Mouse (Mus musculus) kidney, adult 8-10 months (tissue): Measurements from ENCODE around the gene Ssr2.

Experiments used
- DNase-seq, 2 experiments: peaks; one replicate each; pipeline ENCODE4 v3.0.0; 2022

The Ssr2 gene

DNA sequence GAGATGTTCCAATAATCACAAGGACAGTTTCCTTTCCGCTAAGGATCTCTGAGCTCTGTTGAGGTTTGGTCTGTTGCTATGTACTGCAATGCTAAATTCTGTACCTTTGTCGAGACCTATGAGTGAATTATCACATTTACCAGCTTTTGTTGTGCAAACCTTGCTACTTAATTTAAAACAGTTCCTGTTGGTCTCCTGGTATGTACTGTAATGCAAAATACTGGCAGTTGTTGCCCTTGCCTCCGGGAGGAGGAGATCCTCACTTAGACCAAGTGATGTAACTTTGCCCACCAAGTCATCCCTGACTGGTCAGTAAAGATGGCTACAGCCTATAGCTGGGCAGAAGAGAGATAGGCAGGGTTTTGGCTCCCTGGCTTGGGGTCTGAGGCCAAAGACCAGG lies at the start of gene Ssr2:
Ssr2 (plus strand) TSS at position 337 of the 400 bp plus-strand sequence.
- DNase-seq = no peak

DNA sequence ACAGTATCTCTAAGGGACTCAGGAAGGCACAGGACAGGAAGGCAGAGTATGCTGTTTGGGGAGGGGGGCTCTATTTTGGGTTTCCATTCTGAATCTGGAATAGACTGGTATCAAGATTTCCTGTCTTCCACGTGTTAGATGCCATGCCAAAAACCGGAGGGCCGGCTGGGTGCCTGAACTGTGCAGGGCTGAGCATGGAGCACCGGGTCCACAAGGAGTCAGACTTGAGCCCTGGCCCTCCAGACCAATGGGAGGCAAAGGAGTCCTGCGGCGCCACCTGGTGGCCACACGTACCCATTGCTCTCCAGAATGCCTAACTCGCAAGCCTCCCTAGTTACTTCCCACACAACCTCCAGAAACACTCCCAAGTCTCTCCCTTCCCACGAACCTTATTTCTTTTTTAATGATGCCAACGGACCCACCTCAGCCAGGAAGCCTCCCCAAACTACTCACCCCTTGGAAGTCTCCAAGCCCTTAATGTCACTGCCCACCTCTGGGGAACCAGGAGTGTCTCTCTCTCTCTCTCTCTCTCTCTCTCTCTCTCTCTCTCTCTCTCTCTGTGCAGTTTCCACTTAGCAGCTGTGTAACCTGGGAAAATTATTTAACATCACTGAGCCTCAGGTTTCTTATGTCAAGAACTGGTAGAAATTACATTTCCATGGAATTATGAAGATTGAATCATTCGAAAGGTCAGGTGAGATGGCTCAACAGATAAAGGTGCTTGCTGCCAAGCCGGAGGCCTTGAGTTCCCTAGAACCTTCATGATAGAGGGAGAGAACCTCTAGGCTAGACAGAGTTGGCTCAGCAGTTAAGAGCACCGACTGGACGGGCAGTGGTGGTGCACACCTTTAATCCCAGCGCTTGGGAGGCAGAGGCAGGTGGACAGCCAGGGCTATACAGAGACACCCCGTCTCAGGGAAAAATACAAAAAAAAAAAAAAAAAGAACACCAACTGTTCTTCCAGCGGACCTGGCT lies 49.2 kb upstream of the Ssr2 start:
- peak; percentile 87 to 89 for DNase-seq

DNA sequence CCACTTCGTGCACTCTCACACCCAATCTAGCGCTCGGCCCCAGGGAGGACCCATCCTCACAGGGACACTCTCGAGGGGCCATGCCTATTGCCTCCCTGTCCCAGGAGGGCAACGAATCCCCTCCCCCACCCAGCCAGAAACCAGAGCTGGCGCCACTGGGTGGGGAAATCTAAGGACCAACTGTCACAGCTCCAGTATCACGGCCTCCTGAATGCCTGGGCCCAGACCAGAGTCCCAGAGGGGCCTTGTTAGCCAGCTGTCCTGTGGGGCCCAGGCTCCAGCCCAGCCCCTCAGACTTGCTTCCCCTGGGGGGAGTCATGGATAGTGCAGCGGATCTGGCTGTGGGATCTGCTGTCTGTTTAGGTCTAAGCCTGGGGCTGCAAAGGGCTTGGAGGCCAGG lies 48.1 kb upstream of the Ssr2 start:
- DNase-seq = no peak

- DNase-seq = no peak
Measured at GRCm38 (mm10) chr3:88528646-88529045, 47.0 kb upstream of the Ssr2 start.

DNA sequence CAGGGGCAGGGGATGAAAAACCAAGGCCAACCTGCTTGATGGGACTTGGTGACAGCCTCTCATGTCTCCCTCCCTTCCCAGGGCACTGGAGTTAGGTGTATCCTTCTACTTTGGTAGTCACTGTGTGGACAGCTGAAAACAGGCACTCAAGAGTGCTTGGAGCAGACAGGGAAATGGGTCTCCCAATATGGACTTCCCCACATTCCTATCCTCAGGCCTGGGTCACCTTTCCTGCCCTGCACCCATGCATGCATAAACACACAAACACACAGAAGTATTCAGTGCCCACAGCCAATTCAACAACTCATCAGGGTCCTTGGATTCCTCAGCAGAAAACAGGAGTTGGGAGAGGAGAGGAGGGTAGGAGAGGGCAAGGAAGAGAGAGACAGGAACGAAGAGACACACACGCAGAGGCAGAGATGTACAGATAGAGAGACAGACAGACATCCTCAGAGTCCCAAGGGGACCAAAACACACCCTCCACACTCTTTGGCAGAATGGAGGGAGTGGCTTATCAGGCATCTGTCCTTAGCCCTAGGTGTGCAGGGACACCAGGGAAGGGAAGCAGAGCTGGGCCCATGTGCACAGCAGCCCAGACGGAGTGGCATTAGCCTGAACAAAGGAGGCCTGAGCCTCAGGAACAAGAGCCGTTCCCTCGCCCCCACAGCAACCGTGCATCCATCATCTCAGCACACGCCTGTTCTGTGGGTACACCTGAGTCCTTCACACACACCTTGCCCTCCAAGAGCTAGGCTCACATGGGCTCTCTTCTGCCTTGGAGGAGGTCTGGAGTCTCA lies 46.3 kb upstream of the Ssr2 start:
- DNase-seq = no peak

DNA sequence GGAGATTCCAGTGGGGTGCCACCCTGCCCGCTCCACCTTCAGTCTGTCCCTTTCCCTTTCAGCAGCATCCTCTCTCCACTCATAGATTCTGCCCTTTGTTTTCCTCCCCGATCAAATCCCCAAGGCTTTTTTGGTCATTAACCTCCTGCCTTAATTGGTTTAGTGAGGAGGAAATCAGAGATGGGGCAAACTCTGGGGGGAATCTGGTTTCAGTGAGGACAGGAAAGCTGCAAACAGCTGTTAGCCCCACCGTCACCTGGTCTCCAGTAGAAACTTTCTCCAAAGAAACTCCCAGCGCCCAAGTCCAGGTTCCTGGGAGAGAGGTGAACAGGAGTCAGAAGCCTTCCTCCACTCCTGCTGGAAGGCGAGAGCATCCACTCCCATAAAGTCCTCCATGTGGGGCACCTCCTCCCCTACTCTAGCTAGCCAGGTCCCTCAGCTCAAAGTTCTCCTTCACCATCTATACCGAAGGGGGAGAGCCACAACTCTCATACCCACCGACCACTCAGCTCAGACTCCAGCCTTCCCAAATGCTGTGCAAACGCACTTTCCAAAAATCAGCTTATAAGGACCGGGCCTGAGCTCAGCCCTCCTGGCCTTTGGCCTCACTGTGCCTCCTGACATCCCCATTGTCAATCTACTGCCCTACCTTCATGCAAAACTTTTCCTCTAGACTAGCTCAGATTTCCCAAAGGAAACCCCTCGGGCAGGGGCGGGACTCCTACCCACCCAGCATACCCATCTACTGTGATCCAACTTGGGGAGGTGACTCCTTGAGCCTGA lies 45.4 kb upstream of the Ssr2 start:
- DNase-seq = no peak

GRCm38 (mm10) chr3:88531348-88532298 lies 44.1 kb upstream of the Ssr2 start:
- peak; percentile 76 to 86 for DNase-seq

DNA sequence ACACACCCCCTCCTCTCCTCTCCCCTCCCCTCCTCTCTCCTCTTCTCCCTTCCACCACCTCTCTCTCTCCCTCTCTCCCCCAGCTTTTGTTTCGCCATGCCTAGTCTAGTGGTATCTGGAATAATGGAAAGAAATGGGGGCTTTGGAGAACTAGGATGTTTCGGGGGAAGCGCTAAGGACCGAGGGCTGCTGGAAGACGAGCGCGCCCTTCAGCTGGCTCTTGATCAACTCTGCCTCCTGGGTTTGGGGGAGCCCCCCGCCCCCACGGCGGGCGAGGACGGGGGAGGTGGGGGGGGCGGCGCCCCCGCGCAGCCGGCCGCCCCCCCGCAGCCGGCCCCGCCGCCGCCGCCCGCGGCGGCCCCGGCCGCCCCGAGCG lies 43.4 kb upstream of the Ssr2 start, which contains the start of gene Mex3a:
Mex3a (plus strand) TSS at position 97 of the 376 bp plus-strand sequence.
- DNase-seq = no peak

DNA sequence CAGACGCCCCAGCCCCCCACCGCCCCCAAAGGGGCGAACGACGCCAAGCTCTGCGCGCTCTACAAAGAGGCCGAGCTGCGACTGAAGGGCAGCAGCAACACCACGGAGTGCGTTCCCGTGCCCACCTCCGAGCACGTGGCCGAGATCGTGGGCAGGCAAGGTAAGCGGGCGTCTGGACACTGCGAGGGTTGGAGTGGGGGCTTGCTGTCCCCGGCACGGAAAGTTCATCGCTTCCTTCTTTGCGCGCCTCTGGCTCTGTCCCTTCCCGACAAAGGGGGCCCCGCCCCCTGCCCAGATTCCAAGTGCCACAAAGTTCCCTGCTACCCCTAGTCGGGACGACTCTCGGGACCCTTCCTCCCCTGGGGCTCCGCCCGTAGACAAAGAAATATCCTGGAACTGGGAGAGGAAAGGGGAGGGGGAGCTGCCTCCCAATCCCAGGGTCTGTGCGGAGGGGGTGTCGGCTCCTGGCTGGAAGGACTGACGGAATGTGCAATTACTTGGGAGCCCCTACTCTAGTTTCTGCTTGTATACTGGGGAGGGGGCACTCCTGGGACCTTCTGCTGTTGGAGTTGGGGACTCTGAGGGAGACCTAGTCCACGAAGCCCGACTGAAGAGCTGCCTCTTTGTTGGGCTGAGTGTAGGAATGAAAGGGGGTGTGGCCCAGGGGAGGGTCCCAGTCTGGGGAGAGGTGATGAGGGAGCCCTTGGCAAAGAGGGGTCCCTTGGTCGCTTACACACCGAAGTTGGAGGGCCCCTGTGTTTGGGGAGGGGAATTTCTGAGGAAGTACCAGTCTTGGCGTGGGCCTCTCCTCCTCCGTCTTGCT lies 42.8 kb upstream of the Ssr2 start:
- DNase-seq = no peak

DNA sequence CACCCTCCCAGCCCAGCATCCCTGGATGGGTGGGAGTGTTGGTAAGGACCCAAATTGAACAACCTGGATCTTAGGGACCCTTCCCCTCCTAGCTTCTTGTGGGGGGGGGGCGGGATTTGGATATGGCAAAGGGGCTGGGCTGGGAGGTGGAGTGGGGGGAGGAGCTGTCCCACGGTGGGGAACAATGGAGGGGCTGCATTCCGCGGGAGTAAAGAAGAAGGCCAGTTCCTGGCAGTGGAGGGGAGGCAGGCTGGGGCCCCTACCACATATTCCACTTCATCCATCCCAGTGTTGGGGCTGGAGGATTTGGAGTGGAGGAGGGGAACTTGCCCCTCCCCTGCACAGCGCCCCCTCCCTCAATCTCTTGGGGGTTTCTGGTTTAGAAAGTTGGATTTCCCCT lies 42.0 kb upstream of the Ssr2 start:
- no peak for DNase-seq

- no peak for DNase-seq
Measured at GRCm38 (mm10) chr3:88535005-88535404, 40.7 kb upstream of the Ssr2 start.

DNA sequence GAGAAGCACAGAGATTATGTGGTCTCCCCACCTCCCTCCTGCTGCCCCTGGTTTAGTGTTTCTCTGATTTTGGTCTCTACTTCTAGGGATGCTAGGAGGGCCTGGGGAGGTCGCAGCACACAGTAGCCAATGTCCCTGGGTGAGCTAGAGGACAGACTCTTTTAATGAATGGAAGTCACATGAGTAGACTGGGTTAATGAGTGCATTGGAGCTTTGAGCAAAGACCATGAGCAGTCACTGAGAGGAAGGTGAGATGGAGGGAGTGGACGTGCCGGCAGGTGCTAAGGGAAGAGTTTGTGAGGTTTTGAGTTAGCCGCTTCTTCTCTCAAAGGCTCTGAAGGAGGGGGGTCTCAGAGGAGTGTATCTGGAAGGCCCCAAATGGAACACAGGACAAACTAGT lies 40.1 kb upstream of the Ssr2 start:
- DNase-seq = no peak

DNA sequence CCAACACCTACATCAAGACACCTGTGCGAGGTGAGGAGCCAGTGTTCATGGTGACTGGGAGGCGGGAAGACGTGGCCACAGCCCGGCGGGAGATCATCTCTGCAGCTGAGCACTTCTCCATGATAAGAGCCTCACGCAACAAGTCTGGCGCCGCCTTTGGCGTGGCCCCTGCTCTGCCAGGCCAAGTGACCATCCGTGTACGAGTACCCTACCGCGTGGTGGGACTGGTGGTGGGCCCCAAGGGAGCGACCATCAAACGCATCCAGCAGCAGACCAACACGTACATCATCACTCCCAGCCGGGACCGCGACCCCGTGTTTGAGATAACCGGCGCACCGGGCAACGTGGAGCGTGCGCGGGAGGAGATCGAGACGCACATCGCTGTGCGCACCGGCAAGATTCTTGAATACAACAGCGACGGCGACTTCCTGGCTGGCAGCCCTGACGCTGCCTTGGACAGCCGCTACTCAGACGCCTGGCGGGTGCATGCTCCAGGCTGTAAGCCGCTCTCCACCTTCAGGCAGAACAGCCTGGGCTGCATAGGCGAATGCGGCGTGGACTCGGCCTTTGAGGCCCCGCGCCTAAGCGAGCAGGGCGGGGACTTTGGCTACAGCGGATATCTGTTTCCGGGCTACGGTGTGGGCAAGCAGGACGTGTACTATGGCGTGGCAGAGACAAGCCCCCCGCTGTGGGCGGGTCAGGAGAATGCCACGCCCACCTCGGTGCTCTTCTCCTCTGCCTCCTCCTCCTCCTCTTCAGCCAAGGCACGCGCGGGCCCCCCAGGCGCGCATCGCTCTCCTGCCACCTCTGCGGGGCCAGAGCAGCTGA lies 39.4 kb upstream of the Ssr2 start:
- peak; percentile 80 for DNase-seq

DNA sequence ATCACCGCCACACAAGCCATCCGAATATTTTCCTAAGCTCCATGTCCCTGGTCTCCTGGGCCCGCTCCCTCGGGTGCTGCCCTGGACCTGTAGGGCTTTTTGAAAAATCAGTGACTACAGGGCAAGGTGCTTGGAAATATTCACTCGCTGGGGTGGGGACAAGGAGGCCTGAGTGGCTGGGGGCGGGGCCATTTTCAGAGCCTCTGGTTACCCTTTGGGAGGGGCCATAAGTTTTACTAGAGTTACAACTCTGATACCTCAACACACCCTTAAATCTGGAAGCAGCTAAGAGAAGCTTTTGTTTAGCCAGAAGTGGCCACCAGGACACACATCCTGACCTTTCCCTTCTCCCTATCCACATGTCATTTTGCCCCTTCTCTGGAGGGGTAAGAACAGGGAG lies 38.5 kb upstream of the Ssr2 start:
- DNase-seq = no peak

- no peak for DNase-seq
Measured at GRCm38 (mm10) chr3:88538271-88539145, 37.2 kb upstream of the Ssr2 start.

DNA sequence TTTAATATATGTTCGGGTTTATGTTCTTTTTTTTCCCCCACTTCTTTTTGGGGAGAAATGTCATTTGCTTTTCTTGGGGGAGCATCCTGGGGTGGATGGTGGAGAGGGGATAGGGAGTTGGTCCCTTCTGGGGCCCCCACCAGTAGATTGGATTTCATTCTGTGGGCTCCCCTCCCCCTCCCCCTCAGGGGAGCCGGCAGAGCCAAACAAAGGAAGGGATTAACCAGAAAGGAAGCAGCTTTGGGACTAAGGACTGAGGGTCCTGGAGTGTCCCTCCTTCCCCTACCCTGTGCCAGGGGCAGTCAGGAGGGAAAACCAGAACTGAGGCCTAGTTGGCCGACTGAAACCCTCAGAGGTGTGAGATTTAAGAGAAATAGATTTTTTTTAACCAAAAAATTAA lies 36.3 kb upstream of the Ssr2 start:
- no peak for DNase-seq

- no peak for DNase-seq
Measured at GRCm38 (mm10) chr3:88540085-88540484, 35.6 kb upstream of the Ssr2 start.

DNA sequence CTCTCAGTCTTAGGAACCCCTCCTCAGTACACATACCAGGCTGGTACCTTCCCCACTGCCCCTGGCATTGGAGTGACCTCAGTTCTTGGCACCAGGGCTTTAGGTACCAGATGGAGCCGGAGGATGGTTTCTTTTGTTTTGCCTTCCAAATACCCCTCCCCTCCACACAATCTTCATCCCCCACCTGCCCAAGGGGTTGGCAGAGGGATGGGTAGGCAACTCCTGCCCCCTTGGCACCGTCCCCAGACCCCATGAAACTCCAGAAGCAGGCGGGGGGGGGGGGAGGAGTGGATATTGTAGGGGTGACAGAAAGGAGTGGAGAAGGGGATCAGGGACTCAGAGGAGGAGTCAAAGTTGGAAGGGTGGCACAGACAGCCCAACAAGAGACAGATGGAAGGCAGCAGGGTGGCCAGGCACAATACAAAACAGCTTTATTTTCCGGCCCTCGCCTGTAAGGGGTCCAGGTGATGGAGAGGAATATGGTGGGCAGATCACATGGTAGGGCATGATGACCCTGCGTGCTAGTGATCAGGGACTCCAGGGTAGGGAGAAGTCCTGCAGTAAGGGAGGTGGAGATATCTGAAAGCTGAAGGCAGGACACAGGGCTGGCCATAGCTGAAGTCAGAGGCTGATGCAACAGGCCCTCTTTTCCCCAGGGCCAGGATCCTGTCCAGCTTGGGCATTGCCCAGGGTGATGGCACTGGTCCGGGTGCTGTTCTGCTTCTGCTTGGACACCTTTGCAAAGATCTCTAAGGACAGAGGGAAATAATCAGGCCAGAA lies 33.9 kb upstream of the Ssr2 start:
- no peak for DNase-seq
